Mouse (Mus musculus): Measurements from ENCODE around the gene Cenpe. TPM values are rescaled to one million over a fixed set of nuclear protein-coding genes. Genes with fewer than 3 reads are reported as not detected.

Cenpe gene
- polyA plus RNA-seq, 1 experiment from 2014 or later = 16.5 TPM

DNA sequence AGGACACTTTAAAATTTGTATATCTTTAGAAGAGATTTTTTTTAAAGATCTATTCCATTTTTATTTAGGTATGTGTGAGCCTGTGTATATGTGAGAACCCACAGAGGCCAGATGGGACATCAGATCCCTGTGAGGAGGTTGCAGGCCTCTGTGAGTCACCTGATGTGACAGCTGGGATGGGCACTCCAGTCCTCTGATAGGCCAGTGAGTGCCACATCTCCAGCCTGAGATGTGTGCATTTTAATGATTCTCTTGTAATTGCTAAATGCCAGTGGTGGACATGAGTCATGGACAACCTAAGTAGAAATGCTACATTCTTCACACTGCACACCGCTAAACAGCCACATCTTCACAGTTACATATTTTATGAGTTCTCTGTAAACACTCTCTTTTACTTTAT, 76.8 kb downstream of the Cenpe start:
- Histone ChIP-seq H3K27me3 (ENCODE audit: control insufficient read depth, insufficient read depth, low read length) (no peaks in the 10 kb centered on the region), H3K9me3 (replicated peaks; ENCODE audit: control insufficient read depth, low read length) (no peaks in the 10 kb centered on the region), H3K9ac (ENCODE audit: low read length) (no peak overlapping the region), H3K27ac (ENCODE audit: low read length) (no peak overlapping the region), H3K4me1 (ENCODE audit: control insufficient read depth, insufficient read depth, low read length) (no peaks in the 10 kb centered on the region), H3K36me3 (ENCODE audit: control insufficient read depth, insufficient read depth) (no peaks in the 10 kb centered on the region), H3K4me2 (ENCODE audit: low read depth, low read length) (no peak overlapping the region), H3K4me3 (ENCODE audit: low read length) (no peak overlapping the region)
- WGBS = 85% methylated on average over 1 of the region's 1 CpGs
- ATAC-seq (replicated peaks; ENCODE audit: extremely low read depth, insufficient read depth, low FRiP score) = no peak

DNA sequence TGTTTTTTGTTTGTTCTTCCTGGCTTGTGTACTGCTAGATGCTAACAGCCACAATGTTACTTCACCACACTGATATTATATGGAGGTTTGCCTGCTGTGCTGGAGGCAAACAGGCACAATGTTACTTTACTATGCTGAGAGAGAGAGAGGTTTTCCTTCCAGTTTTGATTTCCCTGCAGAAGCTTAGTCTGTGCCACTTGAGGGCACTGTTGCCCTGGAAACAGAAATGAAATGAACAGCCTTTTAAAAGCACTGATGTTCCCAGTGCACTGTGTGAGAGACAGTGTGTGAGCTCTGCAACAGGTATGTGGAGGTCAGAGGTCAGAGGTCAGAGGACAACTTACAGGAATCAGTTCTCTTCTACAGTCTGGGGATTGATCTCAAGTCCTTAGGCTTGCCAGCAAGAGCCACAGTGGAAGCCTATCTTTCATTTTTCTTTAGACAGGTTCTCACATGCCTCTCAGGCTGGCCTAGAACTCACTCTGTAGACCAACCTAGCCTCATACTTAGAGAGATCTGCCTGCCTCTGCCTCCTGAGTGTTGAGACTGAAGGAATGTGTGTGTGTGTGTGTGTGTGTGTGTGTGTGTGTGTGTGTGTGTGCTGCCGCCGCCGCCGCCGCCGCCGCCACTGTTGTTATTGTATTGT, 78.0 kb downstream of the Cenpe start:
- no peak overlapping the region for H3K27ac ChIP-seq (ENCODE audit: low read length)
- H3K27me3 ChIP-seq (ENCODE audit: control insufficient read depth, insufficient read depth, low read length) = no peaks in the 10 kb centered on the region
- no peaks in the 10 kb centered on the region for H3K4me1 ChIP-seq (ENCODE audit: control insufficient read depth, insufficient read depth, low read length)
- H3K9me3 ChIP-seq (replicated peaks; ENCODE audit: control insufficient read depth, low read length) = no peaks in the 10 kb centered on the region
- 95% methylated on average over 7 of the region's 7 CpGs for WGBS
- no peak overlapping the region for H3K4me3 ChIP-seq (ENCODE audit: low read length)
- H3K36me3 ChIP-seq (ENCODE audit: control insufficient read depth, insufficient read depth) = no peaks in the 10 kb centered on the region
- no peak overlapping the region for H3K9ac ChIP-seq (ENCODE audit: low read length)
- no peak for ATAC-seq (replicated peaks; ENCODE audit: extremely low read depth, insufficient read depth, low FRiP score)
- H3K4me2 ChIP-seq (ENCODE audit: low read depth, low read length) = no peak overlapping the region

DNA sequence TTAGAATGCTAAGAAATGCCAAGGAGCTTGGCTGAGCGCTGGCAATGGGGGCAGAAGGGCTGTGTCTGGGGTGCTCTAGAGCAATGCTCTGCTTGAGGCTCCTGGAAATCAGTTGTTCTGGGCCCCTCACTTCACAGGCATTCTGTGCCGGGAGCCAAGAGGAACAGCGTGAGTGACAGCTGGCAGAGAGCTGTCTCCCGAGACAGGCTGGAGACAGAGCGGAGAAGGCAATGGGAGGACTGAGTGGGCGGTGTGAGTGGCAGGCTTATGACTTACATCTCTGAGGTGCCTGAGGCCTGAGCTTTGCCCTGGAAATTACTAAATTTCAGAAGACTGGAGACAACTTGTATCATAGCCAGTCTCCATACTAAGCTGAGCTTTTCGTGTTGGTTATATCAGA, 81.4 kb downstream of the Cenpe start:
- Histone ChIP-seq H3K4me3 (ENCODE audit: low read length) (no peak overlapping the region), H3K4me1 (ENCODE audit: control insufficient read depth, insufficient read depth, low read length) (no peaks in the 10 kb centered on the region), H3K9ac (ENCODE audit: low read length) (no peak overlapping the region), H3K27me3 (ENCODE audit: control insufficient read depth, insufficient read depth, low read length) (no peaks in the 10 kb centered on the region), H3K4me2 (ENCODE audit: low read depth, low read length) (no peak overlapping the region), H3K9me3 (replicated peaks; ENCODE audit: control insufficient read depth, low read length) (no peaks in the 10 kb centered on the region), H3K36me3 (ENCODE audit: control insufficient read depth, insufficient read depth) (no peaks in the 10 kb centered on the region), H3K27ac (ENCODE audit: low read length) (no peak overlapping the region)
- no peak; the same call in 1 of the 2 replicates for ATAC-seq (replicated peaks; ENCODE audit: extremely low read depth, insufficient read depth, low FRiP score)
- 40% methylated on average over 7 of the region's 7 CpGs for WGBS

DNA sequence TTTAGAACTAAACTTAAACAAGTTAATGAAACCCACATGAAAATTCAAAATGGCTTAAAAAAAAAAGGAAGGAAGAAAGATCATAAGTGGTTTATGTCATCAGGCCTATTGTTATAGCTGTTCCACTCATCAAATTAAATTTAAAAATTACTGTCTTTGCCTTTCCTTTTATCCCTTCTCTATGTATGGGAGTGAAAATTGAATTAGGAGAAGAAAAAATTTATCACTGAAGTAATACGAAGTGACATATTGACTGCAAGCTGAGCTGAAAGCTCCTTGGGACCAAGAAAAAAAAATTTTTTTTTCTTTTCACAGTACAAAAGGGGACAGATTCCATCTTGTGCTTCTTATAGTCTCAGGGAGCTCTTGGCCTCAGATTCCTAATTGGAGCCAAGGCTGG, 83.2 kb downstream of the Cenpe start:
- H3K27ac ChIP-seq (ENCODE audit: low read length) = no peak overlapping the region
- H3K9me3 ChIP-seq (replicated peaks; ENCODE audit: control insufficient read depth, low read length) = no peaks in the 10 kb centered on the region
- H3K9ac ChIP-seq (ENCODE audit: low read length) = no peak overlapping the region
- 87% methylated on average over 1 of the region's 1 CpGs for WGBS
- H3K27me3 ChIP-seq (ENCODE audit: control insufficient read depth, insufficient read depth, low read length) = no peaks in the 10 kb centered on the region
- no peaks in the 10 kb centered on the region for H3K36me3 ChIP-seq (ENCODE audit: control insufficient read depth, insufficient read depth)
- no peak overlapping the region for H3K4me2 ChIP-seq (ENCODE audit: low read depth, low read length)
- no peak for ATAC-seq (replicated peaks; ENCODE audit: extremely low read depth, insufficient read depth, low FRiP score)
- no peak overlapping the region for H3K4me3 ChIP-seq (ENCODE audit: low read length)
- H3K4me1 ChIP-seq (ENCODE audit: control insufficient read depth, insufficient read depth, low read length) = no peaks in the 10 kb centered on the region

DNA sequence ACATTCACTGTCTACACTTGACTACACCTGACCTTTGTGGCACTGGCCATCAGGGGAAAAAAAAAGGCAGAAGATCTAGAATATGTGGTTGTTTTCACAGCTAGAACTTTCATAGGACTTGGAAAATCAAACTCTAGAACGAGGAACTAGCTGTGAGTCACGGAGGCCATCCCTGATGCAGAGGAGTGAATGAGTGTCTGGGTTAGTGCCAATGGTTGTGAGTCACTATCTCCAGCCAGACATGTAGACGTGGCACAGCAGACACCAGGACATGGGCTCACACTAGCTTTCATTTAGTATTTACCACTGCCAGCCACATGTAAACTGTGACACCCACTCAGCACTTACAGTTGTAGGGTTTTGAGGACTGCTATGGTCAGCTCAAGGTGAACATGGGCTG, 86.2 kb downstream of the Cenpe start:
- Histone ChIP-seq H3K4me1 (ENCODE audit: control insufficient read depth, insufficient read depth, low read length) (no peaks in the 10 kb centered on the region), H3K27ac (ENCODE audit: low read length) (no peak overlapping the region), H3K4me3 (ENCODE audit: low read length) (no peak overlapping the region), H3K36me3 (ENCODE audit: control insufficient read depth, insufficient read depth) (no peaks in the 10 kb centered on the region), H3K27me3 (ENCODE audit: control insufficient read depth, insufficient read depth, low read length) (no peaks in the 10 kb centered on the region), H3K9me3 (replicated peaks; ENCODE audit: control insufficient read depth, low read length) (no peaks in the 10 kb centered on the region), H3K4me2 (ENCODE audit: low read depth, low read length) (no peak overlapping the region), H3K9ac (ENCODE audit: low read length) (no peak overlapping the region)
- WGBS = 48% methylated on average over 3 of the region's 3 CpGs
- ATAC-seq (replicated peaks; ENCODE audit: extremely low read depth, insufficient read depth, low FRiP score) = no peak

DNA sequence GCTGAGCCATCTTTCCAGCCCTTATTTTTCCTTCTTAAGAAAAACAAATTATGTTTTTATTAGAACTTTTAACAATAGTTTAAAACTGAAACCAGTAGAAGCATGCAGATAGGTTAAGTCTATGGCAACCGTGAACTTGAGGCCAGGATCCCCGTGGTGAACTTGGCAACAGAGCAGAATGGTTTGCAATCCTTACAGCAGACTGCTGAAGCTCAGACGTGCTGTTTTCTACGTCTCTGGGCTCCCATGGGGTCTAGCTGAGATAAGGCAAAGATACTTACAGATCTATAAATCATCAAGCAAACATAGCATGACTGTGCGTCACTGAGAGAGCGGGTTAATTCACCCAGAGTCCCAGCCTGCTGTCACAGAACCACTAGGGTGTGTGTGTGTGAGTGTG, 87.7 kb downstream of the Cenpe start:
- no peaks in the 10 kb centered on the region for H3K9me3 ChIP-seq (replicated peaks; ENCODE audit: control insufficient read depth, low read length)
- WGBS = 58% methylated on average over 6 of the region's 6 CpGs
- H3K9ac ChIP-seq (ENCODE audit: low read length) = no peak overlapping the region

DNA sequence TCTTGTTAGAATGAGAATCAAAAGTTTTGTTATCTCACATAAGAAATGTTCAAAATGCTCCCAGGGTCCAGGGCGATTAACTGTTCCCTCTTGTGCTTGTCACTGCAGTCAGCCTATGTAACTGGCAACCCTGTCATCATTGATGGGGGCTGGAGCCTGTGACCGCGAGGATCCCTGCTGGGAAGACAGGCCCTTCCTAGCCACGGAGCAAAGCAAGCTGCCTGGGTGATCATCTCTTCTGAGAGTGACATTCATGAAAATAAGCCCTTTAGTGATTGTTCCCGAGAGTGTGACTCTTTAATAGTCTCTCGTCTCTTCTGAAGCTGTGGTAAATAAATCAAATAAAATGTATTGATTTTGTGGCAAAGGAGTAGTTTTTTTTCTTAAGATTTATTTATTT, 91.7 kb downstream of the Cenpe start:
- no peaks in the 10 kb centered on the region for H3K27me3 ChIP-seq (ENCODE audit: control insufficient read depth, insufficient read depth, low read length)
- H3K4me1 ChIP-seq (ENCODE audit: control insufficient read depth, insufficient read depth, low read length) = peaks cover 7% of the 10 kb centered on the region
- H3K9ac ChIP-seq (ENCODE audit: low read length) = no peak overlapping the region
- H3K4me3 ChIP-seq (ENCODE audit: low read length) = no peak overlapping the region
- no peak overlapping the region for H3K27ac ChIP-seq (ENCODE audit: low read length)
- no peak for ATAC-seq (replicated peaks; ENCODE audit: extremely low read depth, insufficient read depth, low FRiP score)
- no peaks in the 10 kb centered on the region for H3K9me3 ChIP-seq (replicated peaks; ENCODE audit: control insufficient read depth, low read length)
- WGBS = 47% methylated on average over 6 of the region's 6 CpGs
- H3K36me3 ChIP-seq (ENCODE audit: control insufficient read depth, insufficient read depth) = no peaks in the 10 kb centered on the region
- H3K4me2 ChIP-seq (ENCODE audit: low read depth, low read length) = no peak overlapping the region

More for the DNA sequence above, 87.7 kb downstream of the Cenpe start:
- Histone ChIP-seq H3K4me3 (ENCODE audit: low read length) (no peak overlapping the region), H3K27ac (ENCODE audit: low read length) (no peak overlapping the region), H3K4me1 (ENCODE audit: control insufficient read depth, insufficient read depth, low read length) (no peaks in the 10 kb centered on the region), H3K36me3 (ENCODE audit: control insufficient read depth, insufficient read depth) (no peaks in the 10 kb centered on the region), H3K27me3 (ENCODE audit: control insufficient read depth, insufficient read depth, low read length) (no peaks in the 10 kb centered on the region), H3K4me2 (ENCODE audit: low read depth, low read length) (no peak overlapping the region)
- no peak for ATAC-seq (replicated peaks; ENCODE audit: extremely low read depth, insufficient read depth, low FRiP score)

DNA sequence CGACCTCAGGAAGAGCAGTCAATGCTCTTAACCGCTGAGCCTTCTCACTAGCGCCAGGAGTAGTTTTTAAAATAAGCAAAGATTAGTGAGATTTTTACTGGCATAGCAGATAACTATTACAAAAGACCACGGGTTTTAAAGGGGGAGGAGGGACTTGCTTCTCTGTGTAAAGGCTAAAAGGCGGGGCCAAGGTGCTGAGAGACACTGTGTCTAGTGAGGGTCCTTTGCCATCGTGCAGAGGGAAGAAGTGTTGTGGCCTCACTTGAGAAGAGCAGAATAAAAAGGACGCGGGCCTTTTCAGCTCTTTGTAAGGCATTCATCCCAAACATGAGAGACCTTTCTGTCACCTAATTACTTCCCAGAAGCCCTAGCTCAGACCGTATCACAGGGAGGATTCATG, 92.2 kb downstream of the Cenpe start:
- Histone ChIP-seq H3K27ac (ENCODE audit: low read length) (no peak overlapping the region), H3K9ac (ENCODE audit: low read length) (no peak overlapping the region), H3K4me3 (ENCODE audit: low read length) (no peak overlapping the region), H3K36me3 (ENCODE audit: control insufficient read depth, insufficient read depth) (no peaks in the 10 kb centered on the region), H3K27me3 (ENCODE audit: control insufficient read depth, insufficient read depth, low read length) (no peaks in the 10 kb centered on the region), H3K4me1 (ENCODE audit: control insufficient read depth, insufficient read depth, low read length) (peaks cover 7% of the 10 kb centered on the region), H3K9me3 (replicated peaks; ENCODE audit: control insufficient read depth, low read length) (no peaks in the 10 kb centered on the region), H3K4me2 (ENCODE audit: low read depth, low read length) (no peak overlapping the region)
- ATAC-seq (replicated peaks; ENCODE audit: extremely low read depth, insufficient read depth, low FRiP score) = no peak
- WGBS = 43% methylated on average over 9 of the region's 9 CpGs

DNA sequence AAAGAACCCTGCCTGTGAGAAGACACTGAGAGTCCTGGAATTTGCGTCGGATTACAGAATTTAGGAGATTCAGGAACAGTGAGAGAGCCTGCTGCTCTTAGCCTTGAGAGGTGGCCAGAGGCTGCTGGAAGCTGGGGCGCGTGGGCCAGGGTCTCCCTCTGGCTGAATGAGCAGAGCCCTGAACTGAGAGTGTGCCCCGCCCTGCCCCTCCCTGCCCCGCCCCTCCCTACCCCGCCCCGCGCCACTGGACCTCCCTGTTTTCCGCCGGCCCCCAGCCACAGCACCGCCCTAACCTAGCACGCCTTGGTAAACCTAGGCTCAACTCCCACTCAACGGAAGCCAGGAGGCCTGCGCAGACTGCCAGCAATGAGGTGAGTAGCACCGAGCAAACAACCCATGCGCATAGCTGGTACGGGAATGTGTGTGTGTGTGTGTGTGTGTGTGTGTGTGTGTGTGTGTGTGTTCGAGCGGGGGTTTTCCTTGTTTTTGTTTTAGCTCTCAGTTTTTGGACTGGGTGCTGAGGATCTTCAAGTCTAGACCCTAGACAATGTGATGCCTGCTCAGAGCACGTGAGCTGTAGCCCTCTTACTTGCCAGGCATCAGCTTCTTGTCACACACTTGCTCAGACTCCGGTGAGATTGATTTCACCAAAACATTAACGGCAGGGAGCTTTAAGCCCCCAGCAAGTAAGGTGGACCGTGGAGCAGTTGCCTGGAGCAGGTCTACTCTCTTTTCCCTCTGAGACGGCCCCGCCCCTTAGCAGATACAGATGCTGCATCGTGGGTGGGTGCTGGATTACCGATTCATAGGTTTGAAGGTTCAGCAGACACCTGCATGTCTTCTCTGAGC, 95.3 kb downstream of the Cenpe start, which contains the start of gene Slc9b2:
Slc9b2 (plus strand) TSS at position 290 of the 849 bp plus-strand sequence.
- Histone ChIP-seq H3K9ac (ENCODE audit: low read length) (peak within 1 kb of the TSS; percentile 65), H3K4me2 (ENCODE audit: low read depth, low read length) (peak within 1 kb of the TSS; percentile 80), H3K27me3 (ENCODE audit: control insufficient read depth, insufficient read depth, low read length) (no peaks in the 10 kb centered on the region), H3K9me3 (replicated peaks; ENCODE audit: control insufficient read depth, low read length) (no peaks in the 10 kb centered on the region), H3K27ac (ENCODE audit: low read length) (no peak within 1 kb of the TSS), H3K36me3 (ENCODE audit: control insufficient read depth, insufficient read depth) (no peaks in the 10 kb centered on the region), H3K4me3 (ENCODE audit: low read length) (peak within 1 kb of the TSS; percentile 49), H3K4me1 (ENCODE audit: control insufficient read depth, insufficient read depth, low read length) (peaks cover 7% of the 10 kb centered on the region)
- peak; percentile 86 for ATAC-seq (replicated peaks; ENCODE audit: extremely low read depth, insufficient read depth, low FRiP score)
- 10% methylated on average over 27 of the region's 28 CpGs for WGBS
